Mouse (Mus musculus) heart, embryonic 15.5 days (tissue): ENCODE measurements around the gene Magi1. TPM values are rescaled to one million over a fixed set of nuclear protein-coding genes. Genes with fewer than 3 reads are reported as not detected.
A peak's percentile ranks its signal among the peaks of the same experiment; 100 is the strongest.
"Not testable (repeated sequence)": the region's sequence is repeated elsewhere in the genome, so short reads cannot be mapped to it uniquely, and the experiment has no call there.

Source experiments
- ATAC-seq: fragments of 200-750 bp; cut with Nextera tagmentation; replicated peaks from 2 replicates; pipeline ENCODE4 v1.8.0; 2017; ENCODE audit warnings: low read depth, moderate TSS enrichment; ENCODE audit not compliant: insufficient number of reproducible peaks, insufficient read depth, low FRiP score
- H3K27ac ChIP-seq: fragments of 300-500 bp; sonication (generic); 2 replicates; pipeline ENCODE4 v1.5.1; 2015; ENCODE audit warnings: mild to moderate bottlenecking, inconsistent platforms
- H3K27me3 ChIP-seq: fragments of 300-500 bp; sonication (generic); 2 replicates; pipeline ENCODE4 v1.6.1; 2015; ENCODE audit warnings: inconsistent platforms
- H3K36me3 ChIP-seq: fragments of 300-500 bp; sonication (generic); 2 replicates; pipeline ENCODE4 v1.6.1; 2015; ENCODE audit warnings: mild to moderate bottlenecking, inconsistent platforms
- H3K4me1 ChIP-seq: fragments of 300-500 bp; sonication (generic); replicated peaks from 2 replicates; pipeline ENCODE4 v1.6.1; 2015; ENCODE audit warnings: inconsistent platforms
- H3K4me2 ChIP-seq: fragments of 300-500 bp; sonication (generic); 2 replicates; pipeline ENCODE4 v1.6.1; 2015; ENCODE audit warnings: inconsistent platforms, mild to moderate bottlenecking, moderate library complexity
- H3K4me3 ChIP-seq: fragments of 300-500 bp; sonication (generic); 2 replicates; pipeline ENCODE4 v1.5.1; 2015; ENCODE audit warnings: mild to moderate bottlenecking, inconsistent platforms
- H3K9ac ChIP-seq: fragments of 300-500 bp; sonication (generic); 2 replicates; pipeline ENCODE4 v1.6.1; 2015; ENCODE audit warnings: mild to moderate bottlenecking, inconsistent platforms
- H3K9me3 ChIP-seq: fragments of 300-500 bp; sonication (generic); replicated peaks from 2 replicates; pipeline ENCODE4 v1.6.1; 2016; ENCODE audit warnings: inconsistent platforms
- WGBS: fragments of 180-500 bp; shearing (Covaris S2); methylation state at CpG from one replicate; pipeline ENCODE4 v1.1.7; 2015; ENCODE audit warnings: mixed read lengths; 5-methylcytosine and 5-hydroxymethylcytosine counted together
- polyA plus RNA-seq: library from polyadenylated mRNA; unstranded; fragments of >200 nt; fragmentation: Nextera tagmentation; extraction: Ambion mirVana; gene quantifications from 2 replicates; pipeline ENCODE4 v1.2.1, GENCODE M21; 2015

Magi1 gene
- polyA plus RNA-seq, 1 experiment from 2014 or later, result 7.5 TPM

- Histone ChIP-seq H3K9me3 (no peaks in the 10 kb centered on the region), H3K4me3 (no peak overlapping the region), H3K36me3 (no peaks in the 10 kb centered on the region), H3K27me3 (no peaks in the 10 kb centered on the region), H3K9ac (no peak overlapping the region), H3K4me1 (no peaks in the 10 kb centered on the region), H3K27ac (no peak overlapping the region), H3K4me2 (no peak overlapping the region)
- WGBS, result 78% methylated on average over 6 of the region's 6 CpGs
- no peak for ATAC-seq
These were observed 272.2 kb downstream of the Magi1 start for GRCm38 (mm10) chr6:94011521-94011920.

- no peaks in the 10 kb centered on the region for H3K4me1 ChIP-seq
- no peaks in the 10 kb centered on the region for H3K27me3 ChIP-seq
- no peak overlapping the region for H3K4me3 ChIP-seq
- no peak overlapping the region for H3K27ac ChIP-seq
- WGBS, result 69% methylated on average over 4 of the region's 4 CpGs
- H3K36me3 ChIP-seq, result no peaks in the 10 kb centered on the region
- no peaks in the 10 kb centered on the region for H3K9me3 ChIP-seq
- H3K9ac ChIP-seq, result no peak overlapping the region
- no peak overlapping the region for H3K4me2 ChIP-seq
- ATAC-seq, result no peak
These were observed 275.1 kb downstream of the Magi1 start for GRCm38 (mm10) chr6:94008577-94008976.

- not testable (repeated sequence) for H3K9ac ChIP-seq
These were observed 280.1 kb downstream of the Magi1 start for GRCm38 (mm10) chr6:94003586-94003985.

DNA sequence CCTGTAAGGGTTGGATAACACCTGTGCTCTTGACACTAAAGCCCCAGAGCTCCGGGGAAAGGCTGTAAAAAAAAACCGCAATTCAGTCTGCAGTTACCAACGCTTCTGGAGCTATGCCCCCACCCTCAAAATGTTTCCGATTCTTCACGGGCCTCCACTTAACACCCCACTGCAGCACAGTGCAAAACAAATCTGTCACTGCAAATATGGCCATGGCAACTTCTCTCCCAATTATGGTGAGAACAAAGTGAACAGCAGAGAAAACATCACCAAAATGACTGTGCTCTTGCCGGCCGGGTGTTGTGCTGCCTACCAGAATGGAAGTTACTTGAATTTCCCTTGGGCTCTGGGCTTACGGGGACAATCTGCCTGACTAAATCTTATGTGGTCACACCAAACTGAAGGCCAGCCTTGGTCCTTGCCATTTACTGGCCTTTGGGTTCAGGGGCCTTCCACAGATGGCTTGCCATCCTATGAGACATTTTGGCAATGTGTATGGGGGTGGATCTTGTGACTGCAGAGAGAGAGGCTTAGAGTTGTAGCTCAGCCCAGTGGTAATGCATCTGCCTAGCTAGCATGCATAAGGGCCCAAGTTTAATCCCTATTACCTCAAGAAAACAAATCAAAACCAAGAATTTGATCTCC is 286.8 kb downstream of the Magi1 start:
- no peak overlapping the region for H3K9ac ChIP-seq
- no peak overlapping the region for H3K4me3 ChIP-seq
- H3K27me3 ChIP-seq, result no peaks in the 10 kb centered on the region
- no peak overlapping the region for H3K27ac ChIP-seq
- no peaks in the 10 kb centered on the region for H3K9me3 ChIP-seq
- WGBS, result 84% methylated on average over 8 of the region's 8 CpGs
- no peak overlapping the region for H3K4me2 ChIP-seq
- H3K36me3 ChIP-seq, result no peaks in the 10 kb centered on the region
- ATAC-seq, result no peak
- H3K4me1 ChIP-seq, result no peaks in the 10 kb centered on the region

More at GRCm38 (mm10) chr6:94003586-94003985, 280.1 kb downstream of the Magi1 start:
- not testable (repeated sequence) for H3K4me1 ChIP-seq, ATAC-seq, H3K4me3 ChIP-seq, H3K36me3 ChIP-seq, H3K9me3 ChIP-seq, H3K27ac ChIP-seq, H3K27me3 ChIP-seq, H3K4me2 ChIP-seq
- WGBS, result 71% methylated on average over 2 of the region's 2 CpGs

DNA sequence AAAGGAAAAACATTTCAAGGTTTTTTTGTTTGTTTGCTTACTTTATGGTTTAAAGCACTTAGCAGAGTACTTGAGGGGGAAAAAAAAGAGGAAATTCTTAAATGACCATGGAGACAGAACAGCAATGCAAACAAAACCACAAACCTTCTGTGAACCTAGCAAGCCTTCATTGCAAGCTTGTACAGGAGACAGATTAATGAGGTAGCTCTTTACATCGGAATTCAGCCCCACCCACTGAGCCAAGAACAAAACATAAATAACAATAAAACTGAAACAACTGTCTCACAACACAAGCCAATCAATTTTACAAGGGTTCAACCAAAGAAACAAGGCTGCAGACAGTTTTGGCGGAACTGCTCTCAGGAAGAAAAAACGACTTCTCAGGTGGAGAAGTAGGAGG is 296.2 kb downstream of the Magi1 start:
- Histone ChIP-seq H3K36me3 (no peaks in the 10 kb centered on the region), H3K4me2 (no peak overlapping the region), H3K27ac (no peak overlapping the region), H3K9me3 (no peaks in the 10 kb centered on the region), H3K4me3 (no peak overlapping the region), H3K9ac (no peak overlapping the region), H3K4me1 (peaks cover 12% of the 10 kb centered on the region; the same call in 1 of the 2 replicates), H3K27me3 (no peaks in the 10 kb centered on the region)
- WGBS, result 46% methylated on average over 3 of the region's 3 CpGs
- no peak for ATAC-seq

DNA sequence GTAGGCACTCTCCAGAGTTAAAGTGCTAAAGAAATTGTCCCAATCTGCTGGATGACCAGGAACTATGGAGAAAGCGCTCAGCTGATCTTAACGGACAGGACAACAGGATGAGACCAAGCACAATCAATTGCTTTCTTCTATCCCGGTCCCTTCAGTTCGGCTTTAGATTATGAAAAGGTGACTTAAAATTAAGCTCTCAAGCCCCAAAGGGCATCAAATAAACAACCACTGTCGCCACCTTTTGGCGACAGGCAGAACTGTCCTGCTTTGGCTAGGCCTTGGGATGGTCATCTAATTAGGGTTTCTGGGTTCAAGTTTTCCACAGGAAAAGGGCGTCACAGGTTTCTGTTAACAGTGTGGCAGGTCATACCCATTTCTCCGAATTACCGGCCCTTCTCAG is 298.6 kb downstream of the Magi1 start:
- Histone ChIP-seq H3K9ac (no peak overlapping the region), H3K9me3 (no peaks in the 10 kb centered on the region), H3K4me2 (no peak overlapping the region), H3K27ac (no peak overlapping the region), H3K36me3 (no peaks in the 10 kb centered on the region), H3K4me3 (no peak overlapping the region), H3K4me1 (peaks cover 21% of the 10 kb centered on the region), H3K27me3 (no peaks in the 10 kb centered on the region)
- WGBS, result 61% methylated on average over 9 of the region's 9 CpGs
- no peak for ATAC-seq

DNA sequence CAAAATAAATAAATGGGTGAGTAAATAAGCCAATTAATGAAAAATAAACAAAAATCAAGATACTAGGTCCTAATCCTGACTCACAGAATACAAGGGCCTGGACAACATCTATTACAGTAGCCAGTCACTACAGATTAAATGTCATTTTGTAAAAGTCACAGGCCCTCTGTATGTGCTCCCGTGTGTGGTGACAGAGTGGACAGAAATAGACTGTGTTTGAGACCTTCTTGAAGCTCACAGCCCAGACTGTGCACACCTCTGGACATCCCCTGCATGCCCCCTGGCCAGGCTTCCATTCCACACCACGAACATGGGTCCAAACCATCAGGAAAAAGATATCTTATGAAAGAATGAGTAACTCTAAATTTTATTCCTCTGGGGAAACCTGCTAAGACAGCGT is 300.2 kb downstream of the Magi1 start:
- H3K9ac ChIP-seq, result no peak overlapping the region
- peaks cover 20% of the 10 kb centered on the region for H3K4me1 ChIP-seq
- 0 out of 2 replicates have a peak, but pooled peaks have one; percentile 22 for ATAC-seq
- H3K36me3 ChIP-seq, result no peaks in the 10 kb centered on the region
- H3K4me3 ChIP-seq, result no peak overlapping the region
- 57% methylated on average over 3 of the region's 3 CpGs for WGBS
- H3K9me3 ChIP-seq, result no peaks in the 10 kb centered on the region
- no peak overlapping the region for H3K4me2 ChIP-seq
- H3K27ac ChIP-seq, result no peak overlapping the region
- no peaks in the 10 kb centered on the region for H3K27me3 ChIP-seq

GRCm38 (mm10) chr6:93981211-93981610 is 302.5 kb downstream of the Magi1 start:
- H3K27ac ChIP-seq, result no peak overlapping the region
- no peaks in the 10 kb centered on the region for H3K27me3 ChIP-seq
- ATAC-seq, result no peak
- H3K36me3 ChIP-seq, result no peaks in the 10 kb centered on the region
- H3K9ac ChIP-seq, result no peak overlapping the region
- no peak overlapping the region for H3K4me2 ChIP-seq
- H3K4me3 ChIP-seq, result no peak overlapping the region
- WGBS, result 42% methylated on average over 8 of the region's 8 CpGs
- H3K9me3 ChIP-seq, result no peaks in the 10 kb centered on the region
- H3K4me1 ChIP-seq, result peaks cover 18% of the 10 kb centered on the region

DNA sequence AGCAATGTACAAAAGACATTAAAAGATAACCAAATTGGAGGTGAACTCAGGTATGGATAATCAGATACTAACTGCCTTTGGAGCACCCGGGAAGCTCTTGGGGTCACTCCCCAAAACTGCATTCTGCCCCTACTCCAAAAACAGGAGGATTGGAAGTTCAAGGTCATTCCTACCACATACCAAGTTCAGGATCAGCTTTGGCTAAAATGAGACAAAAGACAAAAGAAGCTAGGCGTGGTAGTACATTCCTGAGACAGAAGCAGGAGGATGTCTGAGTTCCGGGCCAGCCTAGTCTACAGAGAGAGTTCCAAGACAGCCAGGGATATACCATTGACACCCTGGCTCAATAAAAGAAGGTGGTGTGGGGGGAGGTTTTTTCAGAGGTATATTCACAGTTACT is 304.5 kb downstream of the Magi1 start:
- no peak for ATAC-seq
- Histone ChIP-seq H3K4me1 (peaks cover 18% of the 10 kb centered on the region), H3K27me3 (no peaks in the 10 kb centered on the region), H3K9ac (no peak overlapping the region), H3K9me3 (no peaks in the 10 kb centered on the region), H3K36me3 (no peaks in the 10 kb centered on the region), H3K27ac (no peak overlapping the region), H3K4me2 (no peak overlapping the region), H3K4me3 (no peak overlapping the region)
- 78% methylated on average over 3 of the region's 3 CpGs for WGBS

DNA sequence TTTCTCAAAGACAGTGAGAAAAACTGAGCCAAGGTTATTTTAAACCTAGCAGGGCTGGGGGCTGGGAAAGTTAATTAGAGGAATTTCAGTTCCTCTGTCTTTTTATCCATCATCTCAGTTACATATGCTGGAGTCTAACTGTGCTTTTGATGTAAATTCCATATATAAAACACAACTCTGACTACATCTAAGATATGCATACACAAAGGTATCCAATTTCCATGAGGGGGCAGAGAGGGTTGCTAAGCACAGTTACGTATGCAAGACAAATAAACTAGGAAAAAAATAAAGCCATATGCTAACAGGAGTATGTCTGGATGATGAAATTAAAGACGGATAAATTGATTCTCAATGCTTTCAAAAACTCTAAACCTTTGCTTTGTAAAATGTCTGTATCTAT is 315.0 kb downstream of the Magi1 start:
- H3K27ac ChIP-seq, result no peak overlapping the region
- no peaks in the 10 kb centered on the region for H3K27me3 ChIP-seq
- H3K4me1 ChIP-seq, result peaks cover 13% of the 10 kb centered on the region
- WGBS, result 81% methylated on average over 2 of the region's 2 CpGs
- H3K4me2 ChIP-seq, result no peak overlapping the region
- H3K4me3 ChIP-seq, result no peak overlapping the region
- no peaks in the 10 kb centered on the region for H3K9me3 ChIP-seq
- no peak overlapping the region for H3K9ac ChIP-seq
- no peaks in the 10 kb centered on the region for H3K36me3 ChIP-seq
- ATAC-seq, result no peak

DNA sequence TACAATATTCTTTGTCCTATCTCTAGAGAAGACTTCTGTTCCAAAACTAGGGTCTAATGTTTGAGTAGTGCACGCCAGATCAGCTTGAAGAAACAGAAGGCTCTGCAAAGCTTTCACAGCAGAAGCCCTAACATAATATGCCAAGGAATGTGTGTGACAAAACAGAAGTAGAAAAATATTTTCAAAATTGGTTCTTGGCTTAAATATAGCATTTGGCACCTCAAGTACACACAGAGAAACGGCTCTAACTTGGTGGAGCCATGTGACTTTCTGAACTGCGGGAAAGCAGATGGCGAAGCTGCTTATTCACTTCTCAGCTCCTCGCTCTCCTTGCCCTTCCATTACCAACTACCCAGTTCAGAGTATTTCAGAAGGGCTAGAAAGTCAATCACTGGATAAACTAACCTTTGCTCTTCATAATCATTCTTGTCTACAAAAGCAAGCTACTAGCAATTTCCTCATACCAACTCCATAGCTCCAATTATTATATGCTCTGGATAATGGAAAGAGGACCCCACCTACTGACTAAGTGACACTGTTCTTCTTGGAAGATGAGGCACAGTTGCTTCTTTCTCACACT is 320.9 kb downstream of the Magi1 start:
- Histone ChIP-seq H3K4me2 (no peak overlapping the region), H3K4me3 (no peak overlapping the region), H3K9me3 (no peaks in the 10 kb centered on the region), H3K27me3 (no peaks in the 10 kb centered on the region), H3K36me3 (no peaks in the 10 kb centered on the region), H3K9ac (no peak overlapping the region), H3K27ac (peak overlapping the region; percentile 50), H3K4me1 (peaks cover 17% of the 10 kb centered on the region)
- WGBS, result 72% methylated on average over 5 of the region's 5 CpGs
- no peak for ATAC-seq

- peak overlapping the region; percentile 50 for H3K27ac ChIP-seq
- H3K9ac ChIP-seq, result no peak overlapping the region
- H3K4me1 ChIP-seq, result peaks cover 17% of the 10 kb centered on the region
- H3K4me2 ChIP-seq, result no peak overlapping the region
- ATAC-seq, result no peak
- no peaks in the 10 kb centered on the region for H3K27me3 ChIP-seq
- H3K36me3 ChIP-seq, result no peaks in the 10 kb centered on the region
- no peak overlapping the region for H3K4me3 ChIP-seq
- H3K9me3 ChIP-seq, result no peaks in the 10 kb centered on the region
- 60% methylated on average over 1 of the region's 1 CpGs for WGBS
These were observed 321.9 kb downstream of the Magi1 start for GRCm38 (mm10) chr6:93961782-93962181.
